Mouse (Mus musculus) cortical plate, adult 2 months (tissue): ENCODE measurements around the gene Msrb3.
"Not testable (repeated sequence)": the region's sequence is repeated elsewhere in the genome, so short reads cannot be mapped to it uniquely, and the experiment has no call there.

ENCODE experiments used
- CTCF ChIP-seq: fragments of 200-500 bp; IDR thresholded peaks from 2 replicates; pipeline ENCODE4 v1.5.1; 2011; ENCODE audit warnings: mild to moderate bottlenecking, control low read depth, low read length; ENCODE audit not compliant: insufficient read depth; ENCODE audit errors: extremely low read depth
- POLR2A ChIP-seq: fragments of 200-500 bp; IDR thresholded peaks from 2 replicates; pipeline ENCODE4 v1.6.1; 2011; ENCODE audit warnings: mild to moderate bottlenecking, low read length, control low read depth; ENCODE audit not compliant: insufficient read depth; ENCODE audit errors: extremely low read depth

DNA sequence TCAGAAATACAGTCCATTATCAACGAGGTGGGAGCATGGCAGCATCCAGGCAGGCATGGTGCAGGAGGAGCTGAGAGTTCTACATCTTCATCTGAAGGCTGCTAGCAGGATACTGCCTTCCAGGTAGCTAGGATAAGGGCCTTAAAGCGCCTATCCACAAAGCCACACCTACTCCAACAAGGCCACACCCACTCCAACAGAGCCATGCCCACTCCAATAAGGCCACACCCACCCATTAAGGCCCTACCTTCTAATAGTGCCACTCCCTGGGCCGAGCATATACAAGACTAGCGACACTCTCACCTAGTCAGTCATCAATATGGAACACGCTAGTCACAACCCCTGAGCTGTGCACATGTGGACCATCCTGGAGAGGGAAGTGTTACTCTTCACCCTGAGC is 149.3 kb downstream of the Msrb3 start:
- TF ChIP-seq CTCF, POLR2A: not testable (repeated sequence)
